Mouse (Mus musculus) erythroblast, embryonic 14.5 days (primary cell): ENCODE measurements around the gene Magi1.

Experiments used
- GATA1 ChIP-seq: IDR thresholded peaks from 2 replicates; pipeline ENCODE4 v1.6.1; 2012; ENCODE audit warnings: low read length, inconsistent platforms, mixed read lengths
- TAL1 ChIP-seq: IDR thresholded peaks from 3 replicates; pipeline ENCODE4 v1.6.1; 2012; ENCODE audit warnings: low read length, inconsistent platforms, mixed read lengths

DNA sequence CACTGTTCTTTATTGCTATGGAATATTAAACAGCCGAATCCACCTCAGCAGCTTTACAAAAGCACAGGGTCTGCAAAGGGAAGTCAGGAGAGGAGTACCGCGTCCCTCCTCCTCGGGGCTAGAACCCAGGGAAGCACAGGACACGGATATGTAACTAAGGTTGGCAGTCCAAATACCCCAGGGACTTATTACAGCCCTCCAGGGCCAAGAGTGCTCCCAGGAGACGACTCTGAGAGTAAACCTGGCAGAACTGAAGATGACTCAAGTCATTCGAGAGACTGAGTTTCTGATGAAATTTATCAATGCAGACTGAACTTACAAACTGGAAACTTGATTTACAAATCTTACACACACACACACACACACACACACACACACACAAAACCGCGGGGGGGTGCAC is 130.8 kb downstream of the Magi1 start:
- no peak for TF ChIP-seq GATA1
- TF ChIP-seq TAL1, result no peak
